Mouse (Mus musculus): ENCODE measurements around the gene Cd4. TPM values are rescaled to one million over a fixed set of nuclear protein-coding genes. Genes with fewer than 3 reads are reported as not detected.

Gene Cd4
- polyA plus RNA-seq, 1 experiment from 2014 or later: 0.19 TPM

GRCm38 (mm10) chr6:124911533-124912218 is 23.7 kb upstream of the Cd4 start, which contains the start of gene Lag3:
Lag3 (minus strand) TSS chr6:124911705.
- WGBS: 17% methylated on average over 12 of the region's 13 CpGs
- DNase-seq (ENCODE audit: low spot score) (no peak), ATAC-seq (ENCODE audit: low FRiP score) (no peak)
- no peak within 1 kb of the TSS for H3K4me2 ChIP-seq (replicated peaks; ENCODE audit: low read depth, low read length)
- no peak within 1 kb of the TSS for H3K9ac ChIP-seq (ENCODE audit: low read depth, low read length)
- peaks cover 23% of the 10 kb centered on the region for H3K4me1 ChIP-seq (replicated peaks; ENCODE audit: control insufficient read depth, insufficient read depth, low read length)
- H3K27ac ChIP-seq (ENCODE audit: low read depth, low read length): no peak within 1 kb of the TSS
- no peak within 1 kb of the TSS for H3K4me3 ChIP-seq (ENCODE audit: low read depth, low read length)
- 0 out of 2 replicates have a peak, but pooled peaks cover 4% of the 10 kb centered on the region for H3K36me3 ChIP-seq (ENCODE audit: control insufficient read depth, insufficient read depth, low read length)
- no peaks in the 10 kb centered on the region for H3K9me3 ChIP-seq (ENCODE audit: control insufficient read depth, low read length)
- peaks cover 5% of the 10 kb centered on the region; the same call in 1 of the 2 replicates for H3K27me3 ChIP-seq (ENCODE audit: control insufficient read depth, insufficient read depth, low read length)

- Histone ChIP-seq H3K4me2 (replicated peaks; ENCODE audit: low read depth, low read length) (peak overlapping the region; percentile 33), H3K27me3 (ENCODE audit: control insufficient read depth, insufficient read depth, low read length) (peaks cover 5% of the 10 kb centered on the region; the same call in 1 of the 2 replicates), H3K27ac (ENCODE audit: low read depth, low read length) (no peak overlapping the region), H3K4me3 (ENCODE audit: low read depth, low read length) (0 out of 2 replicates have a peak overlapping the region, but pooled peaks have one; percentile 4), H3K4me1 (replicated peaks; ENCODE audit: control insufficient read depth, insufficient read depth, low read length) (peaks cover 18% of the 10 kb centered on the region), H3K9me3 (ENCODE audit: control insufficient read depth, low read length) (no peaks in the 10 kb centered on the region), H3K9ac (ENCODE audit: low read depth, low read length) (peak overlapping the region; percentile 56; the same call in 1 of the 2 replicates), H3K36me3 (ENCODE audit: control insufficient read depth, insufficient read depth, low read length) (0 out of 2 replicates have a peak, but pooled peaks cover 4% of the 10 kb centered on the region)
- ATAC-seq (ENCODE audit: low FRiP score): peak; percentile 41
- WGBS: 3% methylated on average over 22 of the region's 32 CpGs
- peak; percentile 51 for DNase-seq (ENCODE audit: low spot score)
Observed at GRCm38 (mm10) chr6:124910032-124910431, 22.0 kb upstream of the Cd4 start.

- no peaks in the 10 kb centered on the region for H3K9me3 ChIP-seq (ENCODE audit: control insufficient read depth, low read length)
- H3K27me3 ChIP-seq (ENCODE audit: control insufficient read depth, insufficient read depth, low read length): peaks cover 5% of the 10 kb centered on the region; the same call in 1 of the 2 replicates
- no peak for ATAC-seq (ENCODE audit: low FRiP score)
- peaks cover 9% of the 10 kb centered on the region for H3K4me1 ChIP-seq (replicated peaks; ENCODE audit: control insufficient read depth, insufficient read depth, low read length)
- H3K36me3 ChIP-seq (ENCODE audit: control insufficient read depth, insufficient read depth, low read length): no peaks in the 10 kb centered on the region
- H3K4me2 ChIP-seq (replicated peaks; ENCODE audit: low read depth, low read length): no peak overlapping the region
- H3K9ac ChIP-seq (ENCODE audit: low read depth, low read length): no peak overlapping the region
- H3K27ac ChIP-seq (ENCODE audit: low read depth, low read length): no peak overlapping the region
- 82% methylated on average over 1 of the region's 1 CpGs for WGBS
- no peak overlapping the region for H3K4me3 ChIP-seq (ENCODE audit: low read depth, low read length)
- DNase-seq (ENCODE audit: low spot score): no peak
Observed at GRCm38 (mm10) chr6:124907767-124908166, 19.7 kb upstream of the Cd4 start.

- 38% methylated on average over 13 of the region's 16 CpGs for WGBS
- Histone ChIP-seq H3K27ac (ENCODE audit: low read depth, low read length) (peak overlapping the region; percentile 91), H3K9ac (ENCODE audit: low read depth, low read length) (peak overlapping the region; percentile 70), H3K9me3 (ENCODE audit: control insufficient read depth, low read length) (no peaks in the 10 kb centered on the region), H3K4me2 (replicated peaks; ENCODE audit: low read depth, low read length) (peak overlapping the region; percentile 45; the same call in 1 of the 2 replicates), H3K36me3 (ENCODE audit: control insufficient read depth, insufficient read depth, low read length) (no peaks in the 10 kb centered on the region), H3K4me3 (ENCODE audit: low read depth, low read length) (no peak overlapping the region; the same call in 1 of the 2 replicates), H3K27me3 (ENCODE audit: control insufficient read depth, insufficient read depth, low read length) (peaks cover 5% of the 10 kb centered on the region; the same call in 1 of the 2 replicates), H3K4me1 (replicated peaks; ENCODE audit: control insufficient read depth, insufficient read depth, low read length) (peaks cover 6% of the 10 kb centered on the region)
- ATAC-seq (ENCODE audit: low FRiP score): 0 out of 2 replicates have a peak, but pooled peaks have one; percentile 4
- DNase-seq (ENCODE audit: low spot score): no peak
Observed at GRCm38 (mm10) chr6:124904991-124905860, 17.2 kb upstream of the Cd4 start.

GRCm38 (mm10) chr6:124904161-124904981 is 16.4 kb upstream of the Cd4 start:
- DNase-seq (ENCODE audit: low spot score) (peak; percentile 81), ATAC-seq (ENCODE audit: low FRiP score) (peak; percentile 77)
- peak overlapping the region; percentile 70 for H3K9ac ChIP-seq (ENCODE audit: low read depth, low read length)
- H3K36me3 ChIP-seq (ENCODE audit: control insufficient read depth, insufficient read depth, low read length): no peaks in the 10 kb centered on the region
- no peaks in the 10 kb centered on the region for H3K9me3 ChIP-seq (ENCODE audit: control insufficient read depth, low read length)
- peak overlapping the region; percentile 62 for H3K4me2 ChIP-seq (replicated peaks; ENCODE audit: low read depth, low read length)
- no peaks in the 10 kb centered on the region for H3K27me3 ChIP-seq (ENCODE audit: control insufficient read depth, insufficient read depth, low read length)
- WGBS: 10% methylated on average over 19 of the region's 24 CpGs
- H3K4me3 ChIP-seq (ENCODE audit: low read depth, low read length): peak overlapping the region; percentile 28
- H3K27ac ChIP-seq (ENCODE audit: low read depth, low read length): peak overlapping the region; percentile 91
- peaks cover 2% of the 10 kb centered on the region; the same call in 1 of the 2 replicates for H3K4me1 ChIP-seq (replicated peaks; ENCODE audit: control insufficient read depth, insufficient read depth, low read length)

GRCm38 (mm10) chr6:124903580-124904151 is 15.6 kb upstream of the Cd4 start:
- peak overlapping the region; percentile 91 for H3K27ac ChIP-seq (ENCODE audit: low read depth, low read length)
- under 1% methylated on average over 23 of the region's 23 CpGs for WGBS
- H3K9me3 ChIP-seq (ENCODE audit: control insufficient read depth, low read length): no peaks in the 10 kb centered on the region
- peak; percentile 90 for ATAC-seq (ENCODE audit: low FRiP score)
- peak; percentile 98 for DNase-seq (ENCODE audit: low spot score)
- H3K4me3 ChIP-seq (ENCODE audit: low read depth, low read length): peak overlapping the region; percentile 28
- peaks cover 2% of the 10 kb centered on the region; the same call in 1 of the 2 replicates for H3K4me1 ChIP-seq (replicated peaks; ENCODE audit: control insufficient read depth, insufficient read depth, low read length)
- H3K36me3 ChIP-seq (ENCODE audit: control insufficient read depth, insufficient read depth, low read length): no peaks in the 10 kb centered on the region
- H3K9ac ChIP-seq (ENCODE audit: low read depth, low read length): peak overlapping the region; percentile 55
- H3K27me3 ChIP-seq (ENCODE audit: control insufficient read depth, insufficient read depth, low read length): no peaks in the 10 kb centered on the region
- peak overlapping the region; percentile 62 for H3K4me2 ChIP-seq (replicated peaks; ENCODE audit: low read depth, low read length)

- Histone ChIP-seq H3K4me2 (replicated peaks; ENCODE audit: low read depth, low read length) (no peak overlapping the region), H3K9ac (ENCODE audit: low read depth, low read length) (no peak overlapping the region), H3K27me3 (ENCODE audit: control insufficient read depth, insufficient read depth, low read length) (no peaks in the 10 kb centered on the region), H3K36me3 (ENCODE audit: control insufficient read depth, insufficient read depth, low read length) (no peaks in the 10 kb centered on the region), H3K9me3 (ENCODE audit: control insufficient read depth, low read length) (no peaks in the 10 kb centered on the region), H3K27ac (ENCODE audit: low read depth, low read length) (no peak overlapping the region), H3K4me3 (ENCODE audit: low read depth, low read length) (no peak overlapping the region), H3K4me1 (replicated peaks; ENCODE audit: control insufficient read depth, insufficient read depth, low read length) (peaks cover 2% of the 10 kb centered on the region; the same call in 1 of the 2 replicates)
- DNase-seq (ENCODE audit: low spot score): no peak
- ATAC-seq (ENCODE audit: low FRiP score): no peak
Observed at GRCm38 (mm10) chr6:124901851-124902250, 13.8 kb upstream of the Cd4 start.

Measured in hindbrain, embryonic 11.5 days (tissue).